Mouse (Mus musculus) heart, postnatal 0 days (tissue): Measurements from ENCODE around the gene Rd3l. TPM values are rescaled to one million over a fixed set of nuclear protein-coding genes. Genes with fewer than 3 reads are reported as not detected.
A peak's percentile ranks its signal among the peaks of the same experiment; 100 is the strongest.

Experiments
- ATAC-seq: fragments of 200-750 bp; cut with Nextera tagmentation; 2 replicates; pipeline ENCODE4 v1.8.0; 2017; ENCODE audit warnings: low read depth, moderate number of reproducible peaks, moderate library complexity; ENCODE audit not compliant: insufficient read depth
- DNase-seq: peaks from one replicate; pipeline ENCODE4 v3.0.0-alpha.2; 2016; ENCODE audit warnings: low spot score
- H3K27ac ChIP-seq: fragments of 300-500 bp; sonication (generic); 2 replicates; pipeline ENCODE4 v1.5.1; 2014; ENCODE audit warnings: low read depth, mild to moderate bottlenecking
- H3K27me3 ChIP-seq: fragments of 300-500 bp; sonication (generic); 2 replicates; pipeline ENCODE4 v1.6.1; 2014; ENCODE audit warnings: low read length, mixed read lengths; ENCODE audit not compliant: control insufficient read depth, insufficient read depth
- H3K36me3 ChIP-seq: fragments of 300-500 bp; sonication (generic); replicated peaks from 2 replicates; pipeline ENCODE4 v1.6.1; 2014; ENCODE audit warnings: low read length, mixed read lengths; ENCODE audit not compliant: control insufficient read depth, insufficient read depth
- H3K4me1 ChIP-seq: fragments of 300-500 bp; sonication (generic); 2 replicates; pipeline ENCODE4 v1.6.1; 2014; ENCODE audit warnings: antibody characterized with exemption; ENCODE audit not compliant: control insufficient read depth, insufficient read depth
- H3K4me2 ChIP-seq: fragments of 300-500 bp; sonication (generic); 2 replicates; pipeline ENCODE4 v1.6.1; 2014; ENCODE audit warnings: low read depth, mild to moderate bottlenecking, low read length, moderate library complexity
- H3K4me3 ChIP-seq: fragments of 300-500 bp; sonication (generic); 2 replicates; pipeline ENCODE4 v1.5.1; 2014; ENCODE audit warnings: low read depth, low read length
- H3K9ac ChIP-seq: fragments of 300-500 bp; sonication (generic); replicated peaks from 2 replicates; pipeline ENCODE4 v1.6.1; 2014; ENCODE audit warnings: low read depth, low read length, mixed read lengths
- H3K9me3 ChIP-seq: fragments of 300-500 bp; sonication (generic); replicated peaks from 2 replicates; pipeline ENCODE4 v1.6.1; 2016; ENCODE audit warnings: low read length; ENCODE audit not compliant: control insufficient read depth
- CTCF ChIP-seq: IDR thresholded peaks from 2 replicates; pipeline ENCODE4 v1.5.1; 2016; ENCODE audit warnings: antibody characterized with exemption, control low read depth, low read depth
- EP300 ChIP-seq: IDR thresholded peaks from 2 replicates; pipeline ENCODE4 v1.6.1; 2016; ENCODE audit warnings: antibody characterized with exemption, low read depth
- WGBS: fragments of 180-500 bp; shearing (Covaris S2); extraction: QIAGEN DNeasy Blood & Tissue Kit; methylation state at CpG from one replicate; pipeline ENCODE4 v1.1.7; 2014; 5-methylcytosine and 5-hydroxymethylcytosine counted together
- polyA plus RNA-seq: library from polyadenylated mRNA; unstranded; fragments of >200 nt; fragmentation: Nextera tagmentation; extraction: Ambion mirVana; gene quantifications from 2 replicates; pipeline ENCODE4 v1.2.1, GENCODE M21; 2015
- total RNA-seq: library from RNA; depleted of rRNA; stranded (reverse); fragments of >200 nt; gene quantifications from 2 replicates; pipeline ENCODE4 v1.2.3, GENCODE M21; 2014; ENCODE audit warnings: low replicate concordance

Rd3l gene
- total and polyA plus RNA-seq, 2 experiments from 2014 or later, result 0.77 TPM; not detected in 1

GRCm38 (mm10) chr12:112023306-112023705 lies 42.2 kb upstream of the Rd3l start:
- no peak overlapping the region for H3K4me2 ChIP-seq
- H3K4me1 ChIP-seq, result no peaks in the 10 kb centered on the region
- H3K9me3 ChIP-seq, result peaks cover 13% of the 10 kb centered on the region; the same call in 1 of the 2 replicates
- no peak for ATAC-seq
- H3K9ac ChIP-seq, result no peak overlapping the region
- 48% methylated on average over 2 of the region's 2 CpGs for WGBS
- no peak overlapping the region for H3K27ac ChIP-seq
- H3K4me3 ChIP-seq, result no peak overlapping the region
- no peak for DNase-seq
- no peak for TF ChIP-seq CTCF
- H3K27me3 ChIP-seq, result no peaks in the 10 kb centered on the region
- H3K36me3 ChIP-seq, result no peaks in the 10 kb centered on the region

GRCm38 (mm10) chr12:112016346-112016745 lies 35.2 kb upstream of the Rd3l start:
- DNase-seq (no peak), ATAC-seq (no peak)
- Histone ChIP-seq H3K36me3 (no peaks in the 10 kb centered on the region), H3K4me3 (no peak overlapping the region), H3K4me2 (no peak overlapping the region), H3K27me3 (no peaks in the 10 kb centered on the region), H3K9me3 (peaks cover 7% of the 10 kb centered on the region; the same call in 1 of the 2 replicates), H3K27ac (no peak overlapping the region), H3K4me1 (no peaks in the 10 kb centered on the region), H3K9ac (no peak overlapping the region)
- TF ChIP-seq EP300 (no peak), CTCF (no peak)
- 69% methylated on average over 4 of the region's 4 CpGs for WGBS

GRCm38 (mm10) chr12:112013271-112013801 lies 32.2 kb upstream of the Rd3l start:
- H3K4me3 ChIP-seq, result no peak overlapping the region

GRCm38 (mm10) chr12:112012511-112013270 lies 31.6 kb upstream of the Rd3l start:
- H3K4me3 ChIP-seq, result no peak overlapping the region
- no peak overlapping the region for H3K27ac ChIP-seq
- no peak overlapping the region for H3K9ac ChIP-seq
- 48% methylated on average over 12 of the region's 12 CpGs for WGBS
- no peak for TF ChIP-seq CTCF
- no peak for TF ChIP-seq EP300
- no peak overlapping the region for H3K4me2 ChIP-seq
- peaks cover 4% of the 10 kb centered on the region; the same call in 1 of the 2 replicates for H3K9me3 ChIP-seq
- no peaks in the 10 kb centered on the region for H3K27me3 ChIP-seq
- no peaks in the 10 kb centered on the region for H3K36me3 ChIP-seq
- no peak for ATAC-seq
- DNase-seq, result no peak
- H3K4me1 ChIP-seq, result no peaks in the 10 kb centered on the region

More at GRCm38 (mm10) chr12:112013271-112013801, 32.2 kb upstream of the Rd3l start:
- no peak overlapping the region for H3K27ac ChIP-seq
- no peaks in the 10 kb centered on the region for H3K36me3 ChIP-seq
- ATAC-seq, result no peak
- peaks cover 4% of the 10 kb centered on the region; the same call in 1 of the 2 replicates for H3K9me3 ChIP-seq
- TF ChIP-seq CTCF, result no peak
- no peak for TF ChIP-seq EP300
- H3K27me3 ChIP-seq, result no peaks in the 10 kb centered on the region
- DNase-seq, result no peak
- no peak overlapping the region for H3K9ac ChIP-seq
- 51% methylated on average over 14 of the region's 14 CpGs for WGBS
- H3K4me2 ChIP-seq, result no peak overlapping the region
- H3K4me1 ChIP-seq, result no peaks in the 10 kb centered on the region

DNA sequence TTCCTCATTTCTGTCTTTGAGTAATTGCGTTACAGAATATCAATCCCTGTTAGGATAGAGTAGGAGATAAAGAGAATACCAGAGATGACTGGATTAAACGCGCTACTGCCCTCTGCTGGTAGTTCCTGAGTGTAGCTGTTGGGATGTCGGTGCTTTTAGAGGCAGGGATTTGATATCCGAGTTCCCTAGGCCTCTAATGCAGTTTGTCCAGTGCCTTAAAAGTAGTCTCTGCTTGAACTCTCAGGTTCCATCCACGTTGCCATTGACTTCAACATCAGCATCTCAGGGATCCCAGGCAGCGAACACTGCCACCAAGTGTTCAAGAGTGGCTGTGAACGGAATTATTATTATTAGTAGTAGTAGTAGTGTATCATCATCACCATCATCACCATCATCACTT lies 20.1 kb upstream of the Rd3l start:
- no peak for ATAC-seq

More for the DNA sequence above, 20.1 kb upstream of the Rd3l start:
- Histone ChIP-seq H3K4me3 (no peak overlapping the region), H3K4me1 (no peaks in the 10 kb centered on the region), H3K9ac (no peak overlapping the region), H3K27ac (no peak overlapping the region), H3K36me3 (no peaks in the 10 kb centered on the region), H3K9me3 (no peaks in the 10 kb centered on the region), H3K4me2 (no peak overlapping the region), H3K27me3 (no peaks in the 10 kb centered on the region)
- peak; percentile 50 for DNase-seq
- TF ChIP-seq EP300 (no peak), CTCF (peak; percentile 61)
- 22% methylated on average over 8 of the region's 8 CpGs for WGBS
